Mouse (Mus musculus) megakaryocyte, embryonic 14.5 days (primary cell): ENCODE data around the gene Shoc2.

Source experiments
- FLI1 ChIP-seq: IDR thresholded peaks from 2 replicates; pipeline ENCODE4 v1.6.1; 2012; ENCODE audit warnings: low read length, inconsistent platforms, mixed read lengths
- GATA1 ChIP-seq: IDR thresholded peaks from 3 replicates; pipeline ENCODE4 v1.6.1; 2012; ENCODE audit warnings: mixed read lengths, low read length, inconsistent platforms, borderline replicate concordance

DNA sequence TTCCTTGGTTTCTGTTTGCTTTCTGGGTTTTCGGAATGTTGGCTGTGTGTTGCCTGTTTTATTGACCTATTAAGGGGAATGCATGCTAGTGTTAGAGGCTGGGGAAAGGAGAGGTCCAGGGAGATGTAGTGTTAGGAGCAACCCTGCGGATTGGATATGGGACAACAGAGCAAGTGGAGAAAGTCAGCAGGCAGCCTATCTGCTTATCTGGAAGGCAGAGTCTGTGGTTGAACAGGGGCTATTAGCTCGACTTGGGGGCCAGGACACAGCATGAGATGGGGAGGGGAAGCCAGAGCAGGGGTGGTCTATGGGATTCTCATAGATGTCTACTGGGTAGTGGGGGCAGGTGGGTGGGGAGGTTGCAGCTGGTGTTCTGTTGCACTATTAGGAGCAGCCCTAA lies 37.9 kb downstream of the Shoc2 start:
- TF ChIP-seq GATA1, result no peak
- no peak for TF ChIP-seq FLI1
